Mouse (Mus musculus) intestine, embryonic 16.5 days (tissue): ENCODE measurements around the gene Adcy1. TPM values are rescaled to one million over a fixed set of nuclear protein-coding genes. Genes with fewer than 3 reads are reported as not detected.

Experiments
- ATAC-seq: fragments of 200-750 bp; cut with Nextera tagmentation; 2 replicates; pipeline ENCODE4 v1.8.0; 2017; ENCODE audit warnings: moderate TSS enrichment, moderate library complexity
- H3K27ac ChIP-seq: fragments of 300-500 bp; sonication (generic); 2 replicates; pipeline ENCODE4 v1.5.1; 2014; ENCODE audit warnings: mild to moderate bottlenecking, low read length
- H3K27me3 ChIP-seq: fragments of 300-500 bp; sonication (generic); replicated peaks from 2 replicates; pipeline ENCODE4 v1.6.1; 2014; ENCODE audit warnings: low read length, control low read depth, mixed read lengths; ENCODE audit not compliant: control insufficient read depth, insufficient read depth
- H3K36me3 ChIP-seq: fragments of 300-500 bp; sonication (generic); 2 replicates; pipeline ENCODE4 v1.6.1; 2014; ENCODE audit warnings: low read length, control low read depth; ENCODE audit not compliant: control insufficient read depth, insufficient read depth
- H3K4me1 ChIP-seq: fragments of 300-500 bp; sonication (generic); 2 replicates; pipeline ENCODE4 v1.6.1; 2014; ENCODE audit warnings: low read length, control low read depth, mixed read lengths; ENCODE audit not compliant: control insufficient read depth, insufficient read depth
- H3K4me2 ChIP-seq: fragments of 300-500 bp; sonication (generic); 2 replicates; pipeline ENCODE4 v1.6.1; 2014; ENCODE audit warnings: low read depth, low read length, control low read depth
- H3K4me3 ChIP-seq: fragments of 300-500 bp; sonication (generic); 2 replicates; pipeline ENCODE4 v1.5.1; 2014; ENCODE audit warnings: mild to moderate bottlenecking, low read length
- H3K9ac ChIP-seq: fragments of 300-500 bp; sonication (generic); 2 replicates; pipeline ENCODE4 v1.6.1; 2014; ENCODE audit warnings: low read depth, low read length
- H3K9me3 ChIP-seq: fragments of 300-500 bp; sonication (generic); 2 replicates; pipeline ENCODE4 v1.6.1; 2016; ENCODE audit warnings: low read length, control low read depth; ENCODE audit not compliant: control insufficient read depth
- WGBS: fragments of 180-500 bp; shearing (Covaris S2); extraction: QIAGEN DNeasy Blood & Tissue Kit; methylation state at CpG from one replicate; pipeline ENCODE4 v1.1.7; 2014; 5-methylcytosine and 5-hydroxymethylcytosine counted together
- polyA plus RNA-seq: library from polyadenylated mRNA; unstranded; fragments of >200 nt; fragmentation: Nextera tagmentation; extraction: Ambion mirVana; gene quantifications from 2 replicates; pipeline ENCODE4 v1.2.1, GENCODE M21; 2015

The Adcy1 gene
- polyA plus RNA-seq = 0.68 and 0.72 TPM in 2 replicates

GRCm38 (mm10) chr11:7063001-7063584 is at the start of gene Adcy1:
TSS of gene Adcy1 (plus strand) at chr11:7063489.
- WGBS = under 1% methylated on average over 40 of the region's 69 CpGs
- Histone ChIP-seq H3K4me2 (peak within 1 kb of the TSS; percentile 96), H3K4me1 (peaks cover 13% of the 10 kb centered on the region), H3K36me3 (no peaks in the 10 kb centered on the region), H3K9ac (peak within 1 kb of the TSS; percentile 63), H3K9me3 (no peaks in the 10 kb centered on the region), H3K27ac (no peak within 1 kb of the TSS), H3K4me3 (peak within 1 kb of the TSS; percentile 64), H3K27me3 (peaks cover 45% of the 10 kb centered on the region)
- ATAC-seq = peak; percentile 46

GRCm38 (mm10) chr11:7016907-7017306 is 46.4 kb upstream of the Adcy1 start:
- 89% methylated on average over 12 of the region's 12 CpGs for WGBS
- no peak overlapping the region for H3K4me2 ChIP-seq

GRCm38 (mm10) chr11:7018078-7018477 is 45.2 kb upstream of the Adcy1 start:
- no peak for ATAC-seq
- Histone ChIP-seq H3K4me3 (no peak overlapping the region), H3K36me3 (no peaks in the 10 kb centered on the region), H3K27me3 (no peaks in the 10 kb centered on the region), H3K9me3 (no peaks in the 10 kb centered on the region), H3K4me1 (no peaks in the 10 kb centered on the region), H3K9ac (no peak overlapping the region), H3K4me2 (no peak overlapping the region), H3K27ac (no peak overlapping the region)
- WGBS = 87% methylated on average over 5 of the region's 5 CpGs

More at GRCm38 (mm10) chr11:7016907-7017306, 46.4 kb upstream of the Adcy1 start:
- H3K4me1 ChIP-seq = no peaks in the 10 kb centered on the region
- H3K4me3 ChIP-seq = no peak overlapping the region
- no peaks in the 10 kb centered on the region for H3K36me3 ChIP-seq
- no peaks in the 10 kb centered on the region for H3K27me3 ChIP-seq
- no peak overlapping the region for H3K27ac ChIP-seq
- no peak overlapping the region for H3K9ac ChIP-seq
- H3K9me3 ChIP-seq = no peaks in the 10 kb centered on the region
- no peak for ATAC-seq

GRCm38 (mm10) chr11:7019006-7019525 is 44.2 kb upstream of the Adcy1 start:
- WGBS = 90% methylated on average over 7 of the region's 7 CpGs
- Histone ChIP-seq H3K9ac (no peak overlapping the region), H3K27me3 (no peaks in the 10 kb centered on the region), H3K4me3 (no peak overlapping the region), H3K9me3 (no peaks in the 10 kb centered on the region), H3K27ac (no peak overlapping the region), H3K4me1 (no peaks in the 10 kb centered on the region), H3K4me2 (no peak overlapping the region), H3K36me3 (no peaks in the 10 kb centered on the region)
- no peak for ATAC-seq

GRCm38 (mm10) chr11:7033063-7033462 is 30.2 kb upstream of the Adcy1 start:
- WGBS = 67% methylated on average over 2 of the region's 2 CpGs
- Histone ChIP-seq H3K4me1 (no peaks in the 10 kb centered on the region), H3K9ac (no peak overlapping the region), H3K27ac (no peak overlapping the region), H3K9me3 (no peaks in the 10 kb centered on the region), H3K36me3 (no peaks in the 10 kb centered on the region), H3K4me3 (no peak overlapping the region), H3K27me3 (no peaks in the 10 kb centered on the region), H3K4me2 (no peak overlapping the region)
- ATAC-seq = no peak

GRCm38 (mm10) chr11:7039722-7040121 is 23.6 kb upstream of the Adcy1 start:
- Histone ChIP-seq H3K27me3 (no peaks in the 10 kb centered on the region), H3K4me2 (no peak overlapping the region), H3K27ac (no peak overlapping the region), H3K9ac (no peak overlapping the region), H3K36me3 (no peaks in the 10 kb centered on the region), H3K9me3 (no peaks in the 10 kb centered on the region), H3K4me1 (no peaks in the 10 kb centered on the region), H3K4me3 (no peak overlapping the region)
- WGBS = 29% methylated on average over 7 of the region's 7 CpGs
- ATAC-seq = no peak

- ATAC-seq = no peak
- no peaks in the 10 kb centered on the region for H3K36me3 ChIP-seq
- WGBS = 68% methylated on average over 6 of the region's 6 CpGs
- H3K27me3 ChIP-seq = no peaks in the 10 kb centered on the region
- no peak overlapping the region for H3K4me3 ChIP-seq
- no peak overlapping the region for H3K27ac ChIP-seq
- H3K4me2 ChIP-seq = no peak overlapping the region
- H3K9ac ChIP-seq = no peak overlapping the region
- H3K4me1 ChIP-seq = no peaks in the 10 kb centered on the region
- no peaks in the 10 kb centered on the region for H3K9me3 ChIP-seq
Measured at GRCm38 (mm10) chr11:7040801-7041200, 22.5 kb upstream of the Adcy1 start.

- H3K9me3 ChIP-seq = no peaks in the 10 kb centered on the region
- no peak for ATAC-seq
- no peaks in the 10 kb centered on the region for H3K4me1 ChIP-seq
- no peaks in the 10 kb centered on the region for H3K36me3 ChIP-seq
- H3K27me3 ChIP-seq = no peaks in the 10 kb centered on the region
- H3K9ac ChIP-seq = no peak overlapping the region
- H3K27ac ChIP-seq = no peak overlapping the region
- no peak overlapping the region for H3K4me2 ChIP-seq
- whole genome bisulfite sequencing = 85% methylated on average over 2 of the region's 2 CpGs
- H3K4me3 ChIP-seq = no peak overlapping the region
Measured at GRCm38 (mm10) chr11:7047176-7047575, 16.1 kb upstream of the Adcy1 start.

- H3K9ac ChIP-seq = no peak overlapping the region
- H3K27me3 ChIP-seq = no peaks in the 10 kb centered on the region
- no peak overlapping the region for H3K4me2 ChIP-seq
- ATAC-seq = no peak
- no peak overlapping the region for H3K27ac ChIP-seq
- no peaks in the 10 kb centered on the region for H3K4me1 ChIP-seq
- H3K4me3 ChIP-seq = no peak overlapping the region
- no peaks in the 10 kb centered on the region for H3K36me3 ChIP-seq
- no peaks in the 10 kb centered on the region for H3K9me3 ChIP-seq
Measured at GRCm38 (mm10) chr11:7047584-7047983, 15.7 kb upstream of the Adcy1 start.

- Histone ChIP-seq H3K36me3 (no peaks in the 10 kb centered on the region), H3K4me1 (peaks cover 9% of the 10 kb centered on the region), H3K4me3 (no peak overlapping the region), H3K27ac (no peak overlapping the region), H3K4me2 (no peak overlapping the region), H3K9ac (no peak overlapping the region), H3K9me3 (no peaks in the 10 kb centered on the region), H3K27me3 (peaks cover 4% of the 10 kb centered on the region)
- ATAC-seq = peak; percentile 31; the same call in 1 of the 2 replicates
- WGBS = 88% methylated on average over 4 of the region's 4 CpGs
Measured at GRCm38 (mm10) chr11:7053710-7054109, 9.6 kb upstream of the Adcy1 start.
